Mouse (Mus musculus): ENCODE data around the gene Cd9. TPM values are rescaled to one million over a fixed set of nuclear protein-coding genes. Genes with fewer than 3 reads are reported as not detected.

The Cd9 gene
- polyA plus RNA-seq, 1 experiment from 2014 or later: 63.4 TPM

- H3K4me2 ChIP-seq: no peak overlapping the region
- 89% methylated on average over 6 of the region's 6 CpGs for WGBS
- H3K36me3 ChIP-seq: no peaks in the 10 kb centered on the region
- H3K4me3 ChIP-seq: no peak overlapping the region
- no peaks in the 10 kb centered on the region for H3K9me3 ChIP-seq
- no peaks in the 10 kb centered on the region for H3K27me3 ChIP-seq
- H3K27ac ChIP-seq: no peak overlapping the region
- ATAC-seq (ENCODE audit: low FRiP score): no peak
- no peaks in the 10 kb centered on the region for H3K4me1 ChIP-seq (replicated peaks)
- H3K9ac ChIP-seq: no peak overlapping the region
Measured at GRCm38 (mm10) chr6:125445381-125445780, 49.2 kb downstream of the Cd9 start.

- Histone ChIP-seq H3K27me3 (no peaks in the 10 kb centered on the region), H3K4me3 (no peak overlapping the region), H3K27ac (no peak overlapping the region), H3K9me3 (no peaks in the 10 kb centered on the region), H3K9ac (no peak overlapping the region), H3K36me3 (no peaks in the 10 kb centered on the region), H3K4me2 (no peak overlapping the region), H3K4me1 (replicated peaks) (no peaks in the 10 kb centered on the region)
- ATAC-seq (ENCODE audit: low FRiP score): no peak
- WGBS: 68% methylated on average over 10 of the region's 10 CpGs
Measured at GRCm38 (mm10) chr6:125442591-125442990, 52.0 kb downstream of the Cd9 start.

GRCm38 (mm10) chr6:125436753-125437152, 57.8 kb downstream of the Cd9 start:
- H3K4me1 ChIP-seq (replicated peaks): 0 out of 2 replicates have a peak, but pooled peaks cover 4% of the 10 kb centered on the region
- H3K4me2 ChIP-seq: no peak overlapping the region
- WGBS: 91% methylated on average over 3 of the region's 3 CpGs
- no peaks in the 10 kb centered on the region for H3K36me3 ChIP-seq
- no peak overlapping the region for H3K27ac ChIP-seq
- H3K9ac ChIP-seq: no peak overlapping the region
- no peaks in the 10 kb centered on the region for H3K27me3 ChIP-seq
- no peak for ATAC-seq (ENCODE audit: low FRiP score)
- H3K4me3 ChIP-seq: no peak overlapping the region
- no peaks in the 10 kb centered on the region for H3K9me3 ChIP-seq

- no peak for ATAC-seq (ENCODE audit: low FRiP score)
- WGBS: 47% methylated on average over 5 of the region's 5 CpGs
Measured at GRCm38 (mm10) chr6:125434735-125435518, 59.7 kb downstream of the Cd9 start.

GRCm38 (mm10) chr6:125433704-125434447, 60.7 kb downstream of the Cd9 start:
- WGBS: 76% methylated on average over 6 of the region's 6 CpGs
- Histone ChIP-seq H3K9me3 (no peaks in the 10 kb centered on the region), H3K27me3 (no peaks in the 10 kb centered on the region), H3K4me3 (no peak overlapping the region), H3K4me1 (replicated peaks) (0 out of 2 replicates have a peak, but pooled peaks cover 4% of the 10 kb centered on the region), H3K9ac (no peak overlapping the region), H3K36me3 (no peaks in the 10 kb centered on the region), H3K4me2 (no peak overlapping the region), H3K27ac (no peak overlapping the region)
- ATAC-seq (ENCODE audit: low FRiP score): no peak

More at GRCm38 (mm10) chr6:125434735-125435518, 59.7 kb downstream of the Cd9 start:
- Histone ChIP-seq H3K36me3 (no peaks in the 10 kb centered on the region), H3K9ac (no peak overlapping the region), H3K27ac (no peak overlapping the region), H3K4me3 (no peak overlapping the region), H3K9me3 (no peaks in the 10 kb centered on the region), H3K4me1 (replicated peaks) (0 out of 2 replicates have a peak, but pooled peaks cover 4% of the 10 kb centered on the region), H3K27me3 (no peaks in the 10 kb centered on the region), H3K4me2 (no peak overlapping the region)

- no peak overlapping the region for H3K9ac ChIP-seq
- ATAC-seq (ENCODE audit: low FRiP score): no peak
- H3K9me3 ChIP-seq: no peaks in the 10 kb centered on the region
- 0 out of 2 replicates have a peak, but pooled peaks cover 4% of the 10 kb centered on the region for H3K4me1 ChIP-seq (replicated peaks)
- H3K27me3 ChIP-seq: no peaks in the 10 kb centered on the region
- H3K4me3 ChIP-seq: no peak overlapping the region
- H3K4me2 ChIP-seq: no peak overlapping the region
- WGBS: 47% methylated on average over 3 of the region's 3 CpGs
- H3K27ac ChIP-seq: no peak overlapping the region
- H3K36me3 ChIP-seq: no peaks in the 10 kb centered on the region
Measured at GRCm38 (mm10) chr6:125433257-125433656, 61.3 kb downstream of the Cd9 start.

GRCm38 (mm10) chr6:125432522-125432921, 62.1 kb downstream of the Cd9 start:
- no peak overlapping the region for H3K4me3 ChIP-seq
- no peaks in the 10 kb centered on the region for H3K36me3 ChIP-seq
- H3K27ac ChIP-seq: no peak overlapping the region
- no peak for ATAC-seq (ENCODE audit: low FRiP score)
- 0 out of 2 replicates have a peak, but pooled peaks cover 4% of the 10 kb centered on the region for H3K4me1 ChIP-seq (replicated peaks)
- no peaks in the 10 kb centered on the region for H3K27me3 ChIP-seq
- no peak overlapping the region for H3K4me2 ChIP-seq
- no peak overlapping the region for H3K9ac ChIP-seq
- no peaks in the 10 kb centered on the region for H3K9me3 ChIP-seq
- 82% methylated on average over 7 of the region's 7 CpGs for WGBS

- ATAC-seq (ENCODE audit: low FRiP score): no peak
- no peak overlapping the region for H3K4me3 ChIP-seq
- H3K4me2 ChIP-seq: no peak overlapping the region
- H3K9me3 ChIP-seq: no peaks in the 10 kb centered on the region
- no peaks in the 10 kb centered on the region for H3K27me3 ChIP-seq
- WGBS: 67% methylated on average over 3 of the region's 3 CpGs
- H3K4me1 ChIP-seq (replicated peaks): peaks cover 7% of the 10 kb centered on the region
- H3K36me3 ChIP-seq: no peaks in the 10 kb centered on the region
- H3K9ac ChIP-seq: no peak overlapping the region
- H3K27ac ChIP-seq: no peak overlapping the region
Measured at GRCm38 (mm10) chr6:125430982-125431381, 63.6 kb downstream of the Cd9 start.

GRCm38 (mm10) chr6:125430358-125430958, 64.1 kb downstream of the Cd9 start:
- H3K4me3 ChIP-seq: no peak overlapping the region
- H3K27ac ChIP-seq: no peak overlapping the region

GRCm38 (mm10) chr6:125429741-125430140, 64.8 kb downstream of the Cd9 start:
- Histone ChIP-seq H3K4me2 (no peak overlapping the region), H3K27me3 (no peaks in the 10 kb centered on the region), H3K4me3 (no peak overlapping the region), H3K27ac (no peak overlapping the region), H3K36me3 (no peaks in the 10 kb centered on the region), H3K9me3 (no peaks in the 10 kb centered on the region), H3K4me1 (replicated peaks) (peaks cover 4% of the 10 kb centered on the region), H3K9ac (no peak overlapping the region)
- no peak for ATAC-seq (ENCODE audit: low FRiP score)
- WGBS: 82% methylated on average over 6 of the region's 6 CpGs

More at GRCm38 (mm10) chr6:125430358-125430958, 64.1 kb downstream of the Cd9 start:
- Histone ChIP-seq H3K9me3 (no peaks in the 10 kb centered on the region), H3K4me1 (replicated peaks) (peaks cover 7% of the 10 kb centered on the region), H3K9ac (no peak overlapping the region), H3K27me3 (no peaks in the 10 kb centered on the region), H3K4me2 (no peak overlapping the region), H3K36me3 (no peaks in the 10 kb centered on the region)
- WGBS: 12% methylated on average over 14 of the region's 14 CpGs
- no peak for ATAC-seq (ENCODE audit: low FRiP score)

GRCm38 (mm10) chr6:125426383-125427360, 67.9 kb downstream of the Cd9 start:
- Histone ChIP-seq H3K36me3 (no peaks in the 10 kb centered on the region), H3K4me1 (replicated peaks) (peaks cover 15% of the 10 kb centered on the region), H3K27me3 (peaks cover 12% of the 10 kb centered on the region; the same call in 1 of the 2 replicates), H3K9ac (peak overlapping the region; percentile 75), H3K27ac (peak overlapping the region; percentile 69), H3K9me3 (no peaks in the 10 kb centered on the region), H3K4me2 (peak overlapping the region; percentile 75), H3K4me3 (peak overlapping the region; percentile 42)
- peak; percentile 83 for ATAC-seq (ENCODE audit: low FRiP score)
- WGBS: 2% methylated on average over 25 of the region's 25 CpGs

All from hindbrain, embryonic 13.5 days (tissue).